Mouse (Mus musculus): ENCODE data around the gene Leng9. TPM values are rescaled to one million over a fixed set of nuclear protein-coding genes. Genes with fewer than 3 reads are reported as not detected.
A peak's percentile ranks its signal among the peaks of the same experiment; 100 is the strongest.
"Not testable (repeated sequence)": the region's sequence is repeated elsewhere in the genome, so short reads cannot be mapped to it uniquely, and the experiment has no call there.

Gene Leng9
- 1.0 and 1.2 TPM in 2 replicates for polyA plus RNA-seq (2015; fragmentation: Nextera tagmentation; extraction: Ambion mirVana)

DNA sequence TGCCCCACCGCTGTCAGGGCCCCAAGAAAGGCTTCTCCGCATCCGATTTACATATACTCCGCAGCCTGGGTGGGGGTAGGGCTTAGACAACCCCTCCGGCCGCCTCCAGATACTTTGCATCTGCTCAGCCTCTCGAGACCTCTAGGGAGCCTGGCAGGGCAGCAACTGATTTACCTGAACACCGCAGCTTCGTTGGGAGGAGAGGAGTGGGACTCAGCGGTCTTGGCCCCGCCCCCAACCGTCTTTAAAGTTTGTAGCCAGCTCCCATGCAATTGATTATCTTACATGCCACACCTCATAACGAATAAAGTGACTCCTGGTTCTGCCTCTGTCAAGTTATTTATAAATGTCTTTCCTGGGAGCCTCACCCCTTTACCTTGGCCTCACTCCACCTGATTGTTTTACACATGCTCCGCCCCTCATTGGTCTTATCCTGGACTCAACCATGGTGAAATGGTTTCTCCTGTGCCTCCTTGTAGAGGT is at the start of gene Leng9:
Gene Leng9, minus strand, starts transcription at position 316 of the 483 bp plus-strand sequence.
- WGBS (ENCODE audit: insufficient replicate concordance) = under 1% methylated on average over 14 of the region's 14 CpGs
- Histone ChIP-seq H3K36me3 (ENCODE audit: control insufficient read depth, insufficient read depth) (peaks cover 25% of the 10 kb centered on the region), H3K27ac (ENCODE audit: low read length) (peak within 1 kb of the TSS; percentile 97), H3K9ac (ENCODE audit: low read depth, low read length) (peak within 1 kb of the TSS; percentile 88), H3K4me3 (ENCODE audit: low read depth, low read length) (peak within 1 kb of the TSS; percentile 88), H3K9me3 (replicated peaks; ENCODE audit: control insufficient read depth, low read length) (no peaks in the 10 kb centered on the region), H3K27me3 (ENCODE audit: control insufficient read depth, insufficient read depth, low read depth, low read length) (peaks cover 4% of the 10 kb centered on the region; the same call in 1 of the 2 replicates), H3K4me1 (ENCODE audit: control insufficient read depth, low read depth, low read length) (peaks cover 43% of the 10 kb centered on the region), H3K4me2 (ENCODE audit: low read depth, low read length) (peak within 1 kb of the TSS; percentile 97)
- ATAC-seq (ENCODE audit: low read depth) = peak; percentile 4

DNA sequence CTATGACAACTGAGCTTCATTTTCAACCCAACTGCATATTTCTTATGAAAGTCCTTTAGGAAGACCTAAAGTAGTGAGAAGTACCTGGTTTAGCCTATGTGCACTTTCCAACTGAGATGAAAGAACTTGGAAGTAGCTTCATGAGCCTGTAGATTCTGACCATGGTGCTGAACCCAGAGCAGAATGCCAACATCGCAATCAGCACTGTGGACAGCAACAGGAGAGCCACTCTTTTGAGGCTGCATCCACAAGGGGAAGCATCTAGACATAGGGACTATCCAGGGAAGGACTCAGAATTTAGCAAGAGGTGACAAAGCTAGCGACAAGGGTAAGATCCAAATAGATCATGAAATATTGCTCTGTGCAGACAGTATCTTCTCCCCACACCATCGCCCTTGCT is 28.3 kb upstream of the Leng9 start:
- H3K27me3 ChIP-seq (ENCODE audit: control insufficient read depth, insufficient read depth, low read depth, low read length) = no peaks in the 10 kb centered on the region
- no peaks in the 10 kb centered on the region for H3K36me3 ChIP-seq (ENCODE audit: control insufficient read depth, insufficient read depth)
- no peak overlapping the region for H3K9ac ChIP-seq (ENCODE audit: low read depth, low read length)
- no peak overlapping the region for H3K27ac ChIP-seq (ENCODE audit: low read length)
- H3K9me3 ChIP-seq (replicated peaks; ENCODE audit: control insufficient read depth, low read length) = no peaks in the 10 kb centered on the region
- ATAC-seq (ENCODE audit: low read depth) = no peak
- no peaks in the 10 kb centered on the region for H3K4me1 ChIP-seq (ENCODE audit: control insufficient read depth, low read depth, low read length)
- H3K4me2 ChIP-seq (ENCODE audit: low read depth, low read length) = no peak overlapping the region
- WGBS (ENCODE audit: insufficient replicate concordance) = 28% methylated on average over 3 of the region's 3 CpGs
- H3K4me3 ChIP-seq (ENCODE audit: low read depth, low read length) = no peak overlapping the region

DNA sequence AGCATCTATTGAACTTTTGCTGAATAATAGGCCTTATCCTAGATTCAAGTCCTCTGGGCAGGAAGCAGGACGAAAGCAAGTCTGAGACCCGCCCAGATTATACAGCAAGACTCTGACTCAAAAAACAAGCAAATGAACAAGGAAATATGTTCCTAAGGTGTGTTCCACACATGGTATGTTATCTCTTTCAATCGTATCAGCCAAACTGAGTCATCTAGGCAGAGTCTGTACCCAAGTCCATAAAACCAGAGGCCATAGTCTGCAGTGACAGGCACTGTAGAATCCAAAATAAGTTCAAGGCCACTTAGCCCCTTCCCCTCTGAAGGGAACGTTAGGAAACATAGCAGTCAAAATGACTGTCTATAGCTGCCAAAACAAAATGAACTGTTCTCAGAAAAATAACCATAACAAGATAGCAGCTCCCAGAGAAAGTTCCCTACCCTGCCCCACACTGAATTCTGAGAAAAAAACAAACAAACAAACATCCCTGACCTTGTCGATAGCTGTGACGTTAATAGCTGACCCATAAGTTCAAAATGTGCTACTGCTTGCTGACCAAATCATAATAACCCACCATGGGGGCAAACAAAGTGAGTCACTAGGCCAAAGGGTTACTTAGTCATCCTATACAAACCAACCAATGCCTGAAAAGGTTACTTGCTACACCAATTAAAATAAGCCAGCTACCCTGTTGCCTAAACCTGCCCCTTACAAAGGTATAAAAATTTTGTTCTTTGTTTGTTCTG is 20.2 kb upstream of the Leng9 start:
- Histone ChIP-seq H3K9me3 (replicated peaks; ENCODE audit: control insufficient read depth, low read length) (no peaks in the 10 kb centered on the region), H3K4me1 (ENCODE audit: control insufficient read depth, low read depth, low read length) (no peaks in the 10 kb centered on the region), H3K27ac (ENCODE audit: low read length) (no peak overlapping the region), H3K4me3 (ENCODE audit: low read depth, low read length) (no peak overlapping the region), H3K27me3 (ENCODE audit: control insufficient read depth, insufficient read depth, low read depth, low read length) (no peaks in the 10 kb centered on the region), H3K4me2 (ENCODE audit: low read depth, low read length) (no peak overlapping the region), H3K9ac (ENCODE audit: low read depth, low read length) (no peak overlapping the region), H3K36me3 (ENCODE audit: control insufficient read depth, insufficient read depth) (no peaks in the 10 kb centered on the region)
- ATAC-seq (ENCODE audit: low read depth) = no peak
- 60% methylated on average over 6 of the region's 6 CpGs for whole genome bisulfite sequencing (ENCODE audit: insufficient replicate concordance)

DNA sequence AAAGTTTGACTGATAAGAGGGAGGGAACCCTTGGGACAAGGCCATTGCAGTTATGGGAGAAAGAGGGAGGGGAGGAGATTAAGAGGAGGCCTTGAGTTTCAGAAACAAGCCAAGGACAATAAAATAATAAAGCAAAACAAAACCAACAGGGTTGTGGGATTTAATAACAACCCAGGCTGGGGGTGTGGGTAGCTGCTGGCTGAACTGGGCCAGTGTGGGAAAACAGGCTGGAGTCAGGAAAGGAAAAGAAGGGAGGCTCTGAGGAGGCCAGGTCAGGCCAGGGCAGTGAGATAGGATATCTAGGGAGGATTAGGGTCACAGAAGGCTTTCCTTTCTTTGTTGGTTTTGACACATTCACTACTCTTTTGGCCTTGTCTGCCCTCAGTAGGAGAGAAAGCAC is 16.9 kb upstream of the Leng9 start:
- Histone ChIP-seq H3K4me3 (ENCODE audit: low read depth, low read length) (no peak overlapping the region), H3K27ac (ENCODE audit: low read length) (no peak overlapping the region), H3K27me3 (ENCODE audit: control insufficient read depth, insufficient read depth, low read depth, low read length) (no peaks in the 10 kb centered on the region), H3K4me2 (ENCODE audit: low read depth, low read length) (no peak overlapping the region), H3K9ac (ENCODE audit: low read depth, low read length) (no peak overlapping the region), H3K9me3 (replicated peaks; ENCODE audit: control insufficient read depth, low read length) (no peaks in the 10 kb centered on the region), H3K4me1 (ENCODE audit: control insufficient read depth, low read depth, low read length) (no peaks in the 10 kb centered on the region; the same call in 1 of the 2 replicates), H3K36me3 (ENCODE audit: control insufficient read depth, insufficient read depth) (no peaks in the 10 kb centered on the region)
- no peak for ATAC-seq (ENCODE audit: low read depth)

DNA sequence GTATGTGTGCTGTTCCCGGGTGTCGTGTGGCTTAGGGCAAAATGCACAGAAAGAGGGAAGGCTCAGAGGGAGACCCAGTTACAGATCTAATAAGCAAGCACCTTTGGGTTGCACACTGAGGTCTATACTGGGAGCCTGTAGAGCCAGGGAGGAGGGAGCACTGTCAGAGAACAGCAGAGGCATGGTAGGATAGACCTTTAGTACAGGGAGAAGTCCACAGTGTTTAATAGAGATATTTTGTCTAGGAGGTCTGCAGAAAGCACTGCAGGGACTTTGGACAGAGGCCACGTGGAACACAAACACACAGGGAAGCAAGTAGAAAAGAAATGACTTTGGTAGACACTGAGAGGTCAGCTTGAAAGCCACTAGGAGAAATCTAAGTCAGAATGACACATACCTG is 15.1 kb upstream of the Leng9 start:
- no peak overlapping the region for H3K27ac ChIP-seq (ENCODE audit: low read length)

DNA sequence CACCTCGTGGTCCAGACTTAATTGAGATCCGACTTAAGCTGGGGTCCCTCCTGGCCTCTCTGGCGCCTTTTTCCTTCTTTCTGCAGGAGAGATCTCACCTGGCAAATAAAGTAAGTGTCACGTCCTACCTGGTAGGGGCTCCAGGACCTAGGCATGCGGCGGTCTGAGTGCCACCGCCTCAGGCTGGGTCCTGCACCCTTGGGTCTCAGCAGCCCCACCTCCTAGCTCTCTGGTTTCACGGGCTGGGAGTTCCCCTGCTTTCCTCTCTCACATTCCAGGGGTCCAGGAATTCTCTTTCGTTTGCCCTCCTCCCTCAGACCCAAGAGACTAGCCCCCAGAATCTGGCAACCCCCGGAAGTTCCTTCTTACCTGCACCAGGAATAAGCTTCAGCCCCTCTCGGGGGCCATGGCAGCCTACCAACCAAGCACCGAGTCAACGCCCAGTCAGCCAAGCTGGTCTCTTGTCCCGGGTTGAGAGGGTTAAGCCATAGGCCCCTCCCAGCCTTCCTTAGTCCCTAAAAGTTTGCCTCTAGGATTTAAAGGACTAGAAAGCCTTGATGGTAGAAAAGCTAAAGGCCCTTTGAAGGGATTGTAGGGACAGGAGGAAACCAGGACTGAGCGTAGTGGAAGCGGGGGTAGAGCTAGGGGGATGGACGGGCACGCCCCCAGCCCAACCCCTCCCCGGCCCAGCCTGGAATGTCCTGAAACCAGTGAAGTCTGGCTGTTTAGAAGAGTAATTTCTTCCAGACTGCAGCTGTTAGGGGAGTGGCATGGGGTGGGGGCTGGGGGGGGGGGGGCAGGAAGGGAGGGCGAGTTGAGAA is 14.1 kb upstream of the Leng9 start, which contains the start of gene Cdc42ep5:
Gene Cdc42ep5, minus strand, starts transcription at position 771 of the 821 bp plus-strand sequence.
- peak within 1 kb of the TSS; percentile 52 for H3K4me3 ChIP-seq (ENCODE audit: low read depth, low read length)
- peak within 1 kb of the TSS; percentile 22; the same call in 1 of the 2 replicates for H3K27ac ChIP-seq (ENCODE audit: low read length)
- no peaks in the 10 kb centered on the region; the same call in 1 of the 2 replicates for H3K4me1 ChIP-seq (ENCODE audit: control insufficient read depth, low read depth, low read length)
- 1% methylated on average over 19 of the region's 20 CpGs for WGBS (ENCODE audit: insufficient replicate concordance)
- H3K4me2 ChIP-seq (ENCODE audit: low read depth, low read length) = peak within 1 kb of the TSS; percentile 58
- H3K9ac ChIP-seq (ENCODE audit: low read depth, low read length) = 0 out of 2 replicates have a peak within 1 kb of the TSS, but pooled peaks have one; percentile 21
- no peaks in the 10 kb centered on the region for H3K27me3 ChIP-seq (ENCODE audit: control insufficient read depth, insufficient read depth, low read depth, low read length)
- no peaks in the 10 kb centered on the region for H3K36me3 ChIP-seq (ENCODE audit: control insufficient read depth, insufficient read depth)
- ATAC-seq (ENCODE audit: low read depth) = peak; percentile 70
- H3K9me3 ChIP-seq (replicated peaks; ENCODE audit: control insufficient read depth, low read length) = no peaks in the 10 kb centered on the region

More for the DNA sequence above, 15.1 kb upstream of the Leng9 start:
- H3K9me3 ChIP-seq (replicated peaks; ENCODE audit: control insufficient read depth, low read length) = no peaks in the 10 kb centered on the region
- no peaks in the 10 kb centered on the region for H3K36me3 ChIP-seq (ENCODE audit: control insufficient read depth, insufficient read depth)
- no peaks in the 10 kb centered on the region for H3K27me3 ChIP-seq (ENCODE audit: control insufficient read depth, insufficient read depth, low read depth, low read length)
- peak; percentile 18; the same call in 1 of the 2 replicates for ATAC-seq (ENCODE audit: low read depth)
- H3K4me3 ChIP-seq (ENCODE audit: low read depth, low read length) = no peak overlapping the region
- no peak overlapping the region for H3K9ac ChIP-seq (ENCODE audit: low read depth, low read length)
- H3K4me1 ChIP-seq (ENCODE audit: control insufficient read depth, low read depth, low read length) = no peaks in the 10 kb centered on the region; the same call in 1 of the 2 replicates
- no peak overlapping the region for H3K4me2 ChIP-seq (ENCODE audit: low read depth, low read length)
- WGBS (ENCODE audit: insufficient replicate concordance) = 21% methylated on average over 3 of the region's 3 CpGs

GRCm38 (mm10) chr7:4163571-4164072 is 13.4 kb upstream of the Leng9 start:
- H3K27me3 ChIP-seq (ENCODE audit: control insufficient read depth, insufficient read depth, low read depth, low read length) = no peaks in the 10 kb centered on the region
- no peaks in the 10 kb centered on the region; the same call in 1 of the 2 replicates for H3K4me1 ChIP-seq (ENCODE audit: control insufficient read depth, low read depth, low read length)
- 0 out of 2 replicates have a peak overlapping the region, but pooled peaks have one; percentile 21 for H3K9ac ChIP-seq (ENCODE audit: low read depth, low read length)
- ATAC-seq (ENCODE audit: low read depth) = peak; percentile 50
- no peaks in the 10 kb centered on the region for H3K9me3 ChIP-seq (replicated peaks; ENCODE audit: control insufficient read depth, low read length)
- H3K4me2 ChIP-seq (ENCODE audit: low read depth, low read length) = peak overlapping the region; percentile 58
- no peaks in the 10 kb centered on the region for H3K36me3 ChIP-seq (ENCODE audit: control insufficient read depth, insufficient read depth)
- H3K27ac ChIP-seq (ENCODE audit: low read length) = peak overlapping the region; percentile 19; the same call in 1 of the 2 replicates
- WGBS (ENCODE audit: insufficient replicate concordance) = 3% methylated on average over 11 of the region's 11 CpGs
- peak overlapping the region; percentile 52 for H3K4me3 ChIP-seq (ENCODE audit: low read depth, low read length)

DNA sequence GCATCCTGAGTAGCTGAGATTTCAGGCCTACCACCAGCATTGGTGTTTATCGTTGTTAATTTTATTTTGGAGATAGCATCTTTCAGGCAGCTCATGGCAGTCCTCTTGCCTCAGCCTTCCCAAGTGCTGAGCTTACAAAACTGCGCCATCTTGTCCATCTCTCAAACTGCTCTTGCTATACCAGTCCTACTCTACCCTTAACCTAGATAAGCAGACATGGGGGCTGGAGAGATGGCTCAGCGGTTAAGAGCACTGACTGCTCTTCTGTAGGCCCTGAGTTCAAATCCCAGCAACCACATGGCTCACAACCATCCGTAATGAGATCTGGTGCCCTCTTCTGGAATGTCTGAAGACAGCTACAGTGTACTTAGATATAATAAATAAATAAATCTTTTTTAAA is 11.4 kb upstream of the Leng9 start:
- WGBS (ENCODE audit: insufficient replicate concordance) = 71% methylated on average over 4 of the region's 4 CpGs
- not testable (repeated sequence) for H3K27ac ChIP-seq (ENCODE audit: low read length); ATAC-seq (ENCODE audit: low read depth); H3K4me3 ChIP-seq (ENCODE audit: low read depth, low read length); H3K4me1 ChIP-seq (ENCODE audit: control insufficient read depth, low read depth, low read length); H3K4me2 ChIP-seq (ENCODE audit: low read depth, low read length); H3K27me3 ChIP-seq (ENCODE audit: control insufficient read depth, insufficient read depth, low read depth, low read length); H3K9ac ChIP-seq (ENCODE audit: low read depth, low read length); H3K9me3 ChIP-seq (replicated peaks; ENCODE audit: control insufficient read depth, low read length); H3K36me3 ChIP-seq (ENCODE audit: control insufficient read depth, insufficient read depth)

Data from liver, embryonic 16.5 days (tissue).